Mouse (Mus musculus): Measurements from ENCODE around the gene Prss16. TPM values are rescaled to one million over a fixed set of nuclear protein-coding genes. Genes with fewer than 3 reads are reported as not detected.

Gene Prss16
- 10.0 and 26.0 TPM in 2 replicates for polyA plus RNA-seq (2015; fragmentation: Nextera tagmentation; extraction: Ambion mirVana)

DNA sequence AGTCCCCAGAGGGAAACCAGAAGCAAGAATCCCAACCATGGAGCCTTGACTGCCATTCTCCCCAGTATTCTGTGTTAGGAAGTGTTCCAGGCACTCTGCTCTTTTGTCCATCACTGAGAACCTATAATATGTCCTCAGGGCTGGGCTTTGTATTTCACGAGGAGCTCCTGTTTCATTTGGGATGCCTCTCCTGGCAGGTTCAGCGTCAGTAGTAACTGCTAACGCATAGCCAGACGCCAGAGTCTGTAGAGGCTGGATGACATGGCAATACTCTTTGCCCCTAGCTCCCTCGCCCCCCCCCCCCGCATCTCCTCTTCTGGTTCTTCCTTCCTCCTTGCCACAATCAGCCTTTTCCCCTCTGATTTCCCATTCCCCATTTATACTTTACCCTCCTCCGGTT, at the start of gene Prss16:
Gene Prss16, minus strand, starts transcription at position 101 of the 400 bp plus-strand sequence.
- Histone ChIP-seq H3K9ac (ENCODE audit: low read length) (no peak within 1 kb of the TSS), H3K27ac (ENCODE audit: low read length) (no peak within 1 kb of the TSS), H3K4me2 (ENCODE audit: low read depth, low read length) (no peak within 1 kb of the TSS), H3K27me3 (ENCODE audit: control insufficient read depth, insufficient read depth, low read depth, low read length) (peaks cover 73% of the 10 kb centered on the region), H3K36me3 (ENCODE audit: control insufficient read depth, insufficient read depth, low read length) (no peaks in the 10 kb centered on the region), H3K4me3 (ENCODE audit: low read length) (no peak within 1 kb of the TSS), H3K4me1 (replicated peaks; ENCODE audit: control insufficient read depth, insufficient read depth, low read length) (peaks cover 23% of the 10 kb centered on the region), H3K9me3 (ENCODE audit: control insufficient read depth, low read length) (no peaks in the 10 kb centered on the region)
- no peak for ATAC-seq (ENCODE audit: low read depth)
- 35% methylated on average over 7 of the region's 7 CpGs for WGBS

DNA sequence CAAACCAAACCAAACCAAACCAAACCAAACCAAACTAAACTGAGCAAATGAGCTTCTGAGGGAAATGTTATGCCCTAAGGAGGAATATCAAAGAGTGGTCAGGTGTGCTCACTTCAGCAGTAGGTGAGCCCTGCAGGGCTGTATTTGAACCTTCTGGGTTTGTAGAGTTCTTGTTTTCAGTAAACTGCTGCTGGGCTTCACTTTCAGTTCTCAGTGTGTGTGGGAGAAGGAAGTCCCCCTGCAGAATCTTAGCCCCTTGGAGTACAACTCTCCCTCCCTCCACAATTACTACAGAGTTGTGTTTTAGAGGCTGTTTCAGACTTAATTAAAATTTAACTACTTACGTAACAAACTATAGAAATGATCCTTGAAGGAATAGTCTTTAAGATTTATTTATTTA, 44.2 kb upstream of the Prss16 start:
- WGBS: 98% methylated on average over 1 of the region's 1 CpGs
- Histone ChIP-seq H3K27ac (ENCODE audit: low read length) (no peak overlapping the region), H3K36me3 (ENCODE audit: control insufficient read depth, insufficient read depth, low read length) (no peaks in the 10 kb centered on the region), H3K9me3 (ENCODE audit: control insufficient read depth, low read length) (no peaks in the 10 kb centered on the region), H3K4me3 (ENCODE audit: low read length) (no peak overlapping the region), H3K4me2 (ENCODE audit: low read depth, low read length) (no peak overlapping the region), H3K4me1 (replicated peaks; ENCODE audit: control insufficient read depth, insufficient read depth, low read length) (peaks cover 3% of the 10 kb centered on the region; the same call in 1 of the 2 replicates), H3K27me3 (ENCODE audit: control insufficient read depth, insufficient read depth, low read depth, low read length) (no peaks in the 10 kb centered on the region), H3K9ac (ENCODE audit: low read length) (no peak overlapping the region)
- ATAC-seq (ENCODE audit: low read depth): no peak

DNA sequence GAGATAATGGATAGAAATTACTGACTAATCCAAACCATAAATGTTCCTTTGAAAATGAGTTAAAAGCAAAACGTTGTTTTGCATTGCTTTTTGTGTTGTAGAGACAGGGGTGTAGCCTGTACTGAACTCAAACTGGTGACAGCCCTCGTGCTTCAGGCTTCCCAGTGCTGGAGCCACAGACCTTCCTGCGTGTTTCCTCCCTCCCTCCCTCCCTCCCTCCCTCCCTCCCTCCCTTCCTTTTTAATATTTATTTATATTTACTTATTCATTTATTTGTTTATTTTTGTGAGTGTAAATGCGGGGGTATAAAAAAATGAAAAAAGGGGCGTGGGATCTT, 41.9 kb upstream of the Prss16 start:
- no peaks in the 10 kb centered on the region for H3K9me3 ChIP-seq (ENCODE audit: control insufficient read depth, low read length)
- WGBS: 7% methylated on average over 5 of the region's 5 CpGs
- peak overlapping the region; percentile 65 for H3K4me3 ChIP-seq (ENCODE audit: low read length)
- no peak overlapping the region; the same call in 1 of the 2 replicates for H3K27ac ChIP-seq (ENCODE audit: low read length)
- H3K36me3 ChIP-seq (ENCODE audit: control insufficient read depth, insufficient read depth, low read length): no peaks in the 10 kb centered on the region
- H3K4me1 ChIP-seq (replicated peaks; ENCODE audit: control insufficient read depth, insufficient read depth, low read length): peaks cover 3% of the 10 kb centered on the region; the same call in 1 of the 2 replicates
- H3K9ac ChIP-seq (ENCODE audit: low read length): peak overlapping the region; percentile 73; the same call in 1 of the 2 replicates
- H3K4me2 ChIP-seq (ENCODE audit: low read depth, low read length): peak overlapping the region; percentile 76
- no peak for ATAC-seq (ENCODE audit: low read depth)
- no peaks in the 10 kb centered on the region for H3K27me3 ChIP-seq (ENCODE audit: control insufficient read depth, insufficient read depth, low read depth, low read length)

DNA sequence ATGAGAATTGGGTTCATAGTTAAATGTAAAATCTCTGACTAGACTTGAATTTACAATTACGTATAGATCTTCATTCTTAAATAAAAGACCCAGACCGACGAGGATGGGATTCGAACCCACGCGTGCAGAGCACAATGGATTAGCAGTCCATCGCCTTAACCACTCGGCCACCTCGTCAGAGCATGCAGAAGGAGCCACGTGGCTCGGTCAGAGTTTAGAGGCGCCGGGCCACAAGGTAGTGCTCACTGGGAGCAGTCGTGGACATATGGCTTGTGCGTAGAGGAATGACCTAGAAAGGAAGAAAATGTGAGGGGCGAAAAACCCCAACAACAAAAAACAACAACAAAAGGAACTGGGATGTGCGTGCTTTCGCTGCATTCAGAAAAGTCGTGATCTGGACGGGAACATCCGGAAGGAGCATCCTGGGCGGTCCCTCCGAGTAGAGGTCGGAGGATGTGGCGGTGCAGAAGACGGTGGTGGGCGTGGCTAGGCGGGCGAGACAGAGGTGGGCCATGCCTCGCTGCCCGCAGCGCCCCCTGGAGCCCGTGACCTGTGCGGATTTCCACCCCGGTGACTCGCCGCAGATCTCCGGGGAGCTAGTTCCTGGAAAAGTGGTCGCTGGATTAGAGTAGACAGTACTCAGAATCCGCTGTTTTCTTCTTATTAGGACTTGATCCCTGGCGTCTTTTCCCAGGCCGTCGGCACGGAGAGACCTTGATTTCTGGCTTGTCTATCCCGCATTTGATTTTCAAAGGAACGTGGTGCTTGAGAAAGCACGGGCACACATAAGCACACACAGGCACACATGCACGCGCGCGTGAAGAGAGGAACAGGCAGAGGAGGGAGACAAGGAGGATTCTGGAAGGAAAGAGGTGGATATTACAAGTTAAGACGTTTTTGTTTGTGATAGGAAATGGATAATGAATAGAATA, 41.3 kb upstream of the Prss16 start:
- Histone ChIP-seq H3K4me1 (replicated peaks; ENCODE audit: control insufficient read depth, insufficient read depth, low read length) (peaks cover 3% of the 10 kb centered on the region; the same call in 1 of the 2 replicates), H3K4me3 (ENCODE audit: low read length) (peak overlapping the region; percentile 65), H3K9ac (ENCODE audit: low read length) (peak overlapping the region; percentile 73), H3K9me3 (ENCODE audit: control insufficient read depth, low read length) (no peaks in the 10 kb centered on the region), H3K27ac (ENCODE audit: low read length) (peak overlapping the region; percentile 87), H3K36me3 (ENCODE audit: control insufficient read depth, insufficient read depth, low read length) (no peaks in the 10 kb centered on the region), H3K27me3 (ENCODE audit: control insufficient read depth, insufficient read depth, low read depth, low read length) (no peaks in the 10 kb centered on the region), H3K4me2 (ENCODE audit: low read depth, low read length) (peak overlapping the region; percentile 76)
- under 1% methylated on average over 52 of the region's 52 CpGs for WGBS
- peak; percentile 97 for ATAC-seq (ENCODE audit: low read depth)

DNA sequence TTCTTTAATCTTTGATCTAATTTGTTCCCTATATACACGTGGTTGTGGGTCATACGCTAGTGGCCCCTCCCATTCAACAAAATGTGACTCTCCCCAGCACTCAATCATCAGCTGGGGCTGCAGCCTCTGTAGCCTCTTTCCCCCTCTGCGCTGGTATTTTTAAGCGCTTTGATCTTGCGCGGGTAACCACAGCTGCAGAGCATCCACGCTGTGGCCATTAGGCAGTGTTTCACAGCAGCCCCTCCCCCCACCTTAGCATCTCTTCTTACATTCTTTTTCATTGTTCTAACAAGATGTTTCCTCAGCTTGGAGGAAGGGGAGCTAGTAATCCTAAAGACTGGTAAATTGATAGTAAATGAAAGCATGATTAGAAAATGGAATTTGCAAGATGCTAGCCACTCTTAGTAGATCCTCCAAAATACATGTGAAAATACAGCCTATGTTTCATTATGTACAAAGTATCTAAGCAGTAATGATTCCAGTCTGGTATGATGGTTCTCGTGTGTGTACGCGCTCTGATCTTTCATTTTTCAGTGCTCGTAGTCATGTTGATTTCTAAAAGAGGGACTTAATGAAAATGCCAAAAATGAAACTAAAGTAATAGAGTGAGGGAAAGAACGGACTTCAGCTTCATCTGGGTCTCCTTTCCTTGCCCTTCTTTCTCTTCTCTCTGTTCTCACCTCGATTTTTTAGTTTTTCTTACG, 40.3 kb upstream of the Prss16 start:
- peak; percentile 36 for ATAC-seq (ENCODE audit: low read depth)
- Histone ChIP-seq H3K9me3 (ENCODE audit: control insufficient read depth, low read length) (no peaks in the 10 kb centered on the region), H3K4me1 (replicated peaks; ENCODE audit: control insufficient read depth, insufficient read depth, low read length) (peaks cover 3% of the 10 kb centered on the region; the same call in 1 of the 2 replicates), H3K9ac (ENCODE audit: low read length) (peak overlapping the region; percentile 53), H3K4me2 (ENCODE audit: low read depth, low read length) (peak overlapping the region; percentile 76), H3K27ac (ENCODE audit: low read length) (peak overlapping the region; percentile 58), H3K27me3 (ENCODE audit: control insufficient read depth, insufficient read depth, low read depth, low read length) (no peaks in the 10 kb centered on the region), H3K36me3 (ENCODE audit: control insufficient read depth, insufficient read depth, low read length) (no peaks in the 10 kb centered on the region), H3K4me3 (ENCODE audit: low read length) (peak overlapping the region; percentile 65)
- WGBS: 1% methylated on average over 14 of the region's 14 CpGs

DNA sequence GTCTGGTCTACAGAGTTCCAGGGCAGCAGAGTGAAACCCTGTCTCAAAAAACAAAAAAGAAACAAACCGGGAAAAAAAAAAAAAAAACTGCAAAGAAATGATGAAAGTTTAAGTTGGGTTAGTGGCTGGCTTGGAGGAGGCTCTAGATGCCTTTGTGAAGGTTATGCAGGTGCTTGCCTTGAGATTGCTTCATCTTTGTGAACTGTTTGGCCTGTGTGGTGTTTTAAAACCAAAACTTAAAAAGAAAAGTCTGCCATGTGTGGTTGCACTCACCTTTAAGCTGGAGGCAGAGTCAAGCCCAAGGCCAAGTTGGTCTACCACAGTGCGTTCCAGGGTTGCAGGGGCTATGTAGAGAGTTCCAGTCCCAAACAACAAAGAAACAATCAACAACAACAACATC, 39.5 kb upstream of the Prss16 start:
- Histone ChIP-seq H3K27ac (ENCODE audit: low read length) (no peak overlapping the region), H3K4me2 (ENCODE audit: low read depth, low read length) (no peak overlapping the region), H3K9me3 (ENCODE audit: control insufficient read depth, low read length) (no peaks in the 10 kb centered on the region), H3K4me3 (ENCODE audit: low read length) (no peak overlapping the region), H3K27me3 (ENCODE audit: control insufficient read depth, insufficient read depth, low read depth, low read length) (no peaks in the 10 kb centered on the region), H3K36me3 (ENCODE audit: control insufficient read depth, insufficient read depth, low read length) (no peaks in the 10 kb centered on the region), H3K9ac (ENCODE audit: low read length) (no peak overlapping the region), H3K4me1 (replicated peaks; ENCODE audit: control insufficient read depth, insufficient read depth, low read length) (peaks cover 8% of the 10 kb centered on the region; the same call in 1 of the 2 replicates)
- ATAC-seq (ENCODE audit: low read depth): no peak
- 71% methylated on average over 2 of the region's 2 CpGs for WGBS

DNA sequence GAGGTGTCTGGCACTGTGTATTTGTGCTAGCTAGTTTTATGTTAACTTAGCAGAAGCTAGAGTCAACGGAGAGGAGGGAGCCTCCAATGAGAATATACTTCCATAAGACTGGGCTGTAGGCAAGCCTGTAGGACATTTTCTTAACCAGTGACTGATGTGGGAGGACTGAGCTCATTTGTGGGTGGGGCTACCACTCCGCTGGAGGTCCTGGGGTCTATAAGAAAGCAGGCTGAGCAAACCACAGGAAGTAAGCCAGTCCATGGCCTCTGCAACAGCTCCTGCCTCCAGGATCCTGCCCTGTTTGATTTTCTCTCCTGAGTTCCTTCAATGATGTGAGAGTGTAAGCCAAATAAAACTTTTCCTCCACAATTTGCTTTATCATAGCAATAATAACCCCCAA, 35.8 kb upstream of the Prss16 start:
- Histone ChIP-seq H3K9me3 (ENCODE audit: control insufficient read depth, low read length) (no peaks in the 10 kb centered on the region), H3K4me2 (ENCODE audit: low read depth, low read length) (no peak overlapping the region), H3K4me1 (replicated peaks; ENCODE audit: control insufficient read depth, insufficient read depth, low read length) (peaks cover 18% of the 10 kb centered on the region), H3K9ac (ENCODE audit: low read length) (no peak overlapping the region), H3K27me3 (ENCODE audit: control insufficient read depth, insufficient read depth, low read depth, low read length) (no peaks in the 10 kb centered on the region), H3K4me3 (ENCODE audit: low read length) (no peak overlapping the region), H3K27ac (ENCODE audit: low read length) (no peak overlapping the region), H3K36me3 (ENCODE audit: control insufficient read depth, insufficient read depth, low read length) (no peaks in the 10 kb centered on the region)
- ATAC-seq (ENCODE audit: low read depth): no peak
- 50% methylated on average over 2 of the region's 2 CpGs for WGBS

DNA sequence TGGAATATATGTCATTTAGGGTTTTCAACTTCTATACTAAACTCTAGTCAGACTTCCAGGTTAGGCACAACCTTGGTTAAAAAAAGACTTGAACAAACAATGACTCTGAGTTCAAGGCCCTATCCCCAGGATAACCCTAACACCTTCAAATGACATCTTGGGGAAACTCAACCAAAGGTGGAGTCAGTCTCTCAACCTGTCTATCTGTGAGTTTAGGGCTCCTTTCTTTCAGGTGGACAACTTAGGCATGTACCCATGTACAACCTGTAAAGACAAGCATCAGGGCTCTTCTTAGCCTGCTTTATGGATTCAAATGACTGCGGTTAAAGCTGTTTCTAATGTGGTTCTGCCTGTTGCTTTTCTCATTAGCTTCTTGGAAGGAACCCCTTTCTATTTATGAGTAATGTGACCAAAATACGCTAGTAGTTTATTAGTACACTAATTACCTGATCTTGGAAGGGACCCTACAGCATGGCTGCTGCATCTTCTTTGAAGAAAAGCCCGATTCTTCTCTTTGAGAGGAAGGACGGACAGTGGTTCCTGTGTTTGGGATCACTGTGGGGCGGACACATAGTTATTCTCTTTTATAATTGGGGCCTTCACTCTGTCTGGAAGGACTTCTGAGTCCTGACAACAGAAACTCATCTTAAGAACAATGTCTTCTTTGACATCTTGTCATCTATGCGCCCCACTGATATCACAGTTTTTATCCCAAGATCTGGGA, 35.1 kb upstream of the Prss16 start:
- Histone ChIP-seq H3K9ac (ENCODE audit: low read length) (peak overlapping the region; percentile 35; the same call in 1 of the 2 replicates), H3K4me2 (ENCODE audit: low read depth, low read length) (peak overlapping the region; percentile 60), H3K27me3 (ENCODE audit: control insufficient read depth, insufficient read depth, low read depth, low read length) (no peaks in the 10 kb centered on the region), H3K36me3 (ENCODE audit: control insufficient read depth, insufficient read depth, low read length) (no peaks in the 10 kb centered on the region), H3K9me3 (ENCODE audit: control insufficient read depth, low read length) (no peaks in the 10 kb centered on the region), H3K4me3 (ENCODE audit: low read length) (peak overlapping the region; percentile 47), H3K4me1 (replicated peaks; ENCODE audit: control insufficient read depth, insufficient read depth, low read length) (peaks cover 20% of the 10 kb centered on the region), H3K27ac (ENCODE audit: low read length) (no peak overlapping the region; the same call in 1 of the 2 replicates)
- no peak for ATAC-seq (ENCODE audit: low read depth)
- WGBS: 85% methylated on average over 6 of the region's 6 CpGs

Measured in lung, embryonic 16.5 days (tissue).